Mouse (Mus musculus) urinary bladder, postnatal 36 days (tissue): ENCODE data around the gene Tmem82.
"Not testable (repeated sequence)": the region's sequence is repeated elsewhere in the genome, so short reads cannot be mapped to it uniquely, and the experiment has no call there.

Source experiments
- DNase-seq, 2 experiments: peaks; one replicate each; pipeline ENCODE4 v3.0.0; 2022; ENCODE audit warnings: low spot score in 2 of 2, mixed read lengths in 1 of 2

Gene Tmem82

DNA sequence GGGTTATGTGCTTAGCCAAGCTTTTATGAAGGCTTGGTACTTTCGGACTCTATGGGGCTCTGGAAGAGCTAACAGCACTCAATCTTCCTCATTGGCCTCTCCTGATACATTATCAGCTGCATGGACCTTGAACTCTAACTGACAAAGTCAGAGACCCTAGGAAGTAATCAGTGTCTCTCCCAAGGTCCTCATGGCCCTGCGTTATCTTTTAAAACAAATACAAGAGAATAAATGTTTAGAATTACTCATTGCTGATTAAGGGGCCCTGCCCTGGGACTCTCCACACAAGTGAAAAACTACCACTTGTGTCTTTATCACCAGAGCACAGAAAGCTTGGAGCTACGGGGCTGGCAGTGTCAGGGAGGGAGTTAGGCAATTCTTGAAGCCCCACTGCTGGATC, 39.6 kb downstream of the Tmem82 start:
- DNase-seq = no peak

DNA sequence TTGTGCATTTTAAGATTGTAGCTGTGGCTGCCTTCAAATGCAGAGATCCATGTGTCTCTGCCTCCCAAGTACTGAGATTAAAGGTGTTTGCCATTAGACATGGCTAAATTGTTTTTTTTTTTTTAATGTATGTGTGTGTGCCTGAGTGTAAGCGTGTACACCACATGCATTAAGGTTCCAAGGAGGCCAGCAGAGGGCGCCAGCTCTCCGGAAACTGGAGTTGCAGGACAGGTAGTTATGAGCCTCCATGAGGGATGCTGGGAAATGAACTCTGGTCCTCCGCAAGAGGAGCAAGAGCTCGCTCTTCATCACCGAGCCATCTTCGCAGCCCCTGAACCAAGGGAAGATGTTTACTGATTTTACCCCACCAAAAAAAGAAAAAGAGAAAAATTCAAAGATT, 41.6 kb downstream of the Tmem82 start:
- no peak for DNase-seq

DNA sequence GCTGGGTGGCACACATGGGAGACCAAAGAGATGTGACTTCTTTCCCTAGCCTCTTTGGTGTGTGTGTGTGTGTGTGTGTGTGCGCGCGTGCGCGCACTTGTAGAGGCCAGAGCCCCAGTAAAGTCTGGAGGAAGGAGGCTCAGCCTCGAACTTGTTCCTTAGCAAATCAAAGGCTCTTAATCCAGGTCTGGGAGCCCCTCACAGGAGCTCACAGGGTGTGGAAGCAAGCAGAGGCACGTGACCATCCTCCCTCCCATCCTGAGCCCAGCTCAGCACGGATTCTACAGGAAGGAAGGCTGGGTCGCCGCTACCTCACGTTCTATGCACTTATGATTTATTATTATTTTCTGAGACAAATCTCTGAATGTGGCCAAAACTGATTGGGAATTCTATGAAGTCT, 42.0 kb downstream of the Tmem82 start:
- DNase-seq = no peak

DNA sequence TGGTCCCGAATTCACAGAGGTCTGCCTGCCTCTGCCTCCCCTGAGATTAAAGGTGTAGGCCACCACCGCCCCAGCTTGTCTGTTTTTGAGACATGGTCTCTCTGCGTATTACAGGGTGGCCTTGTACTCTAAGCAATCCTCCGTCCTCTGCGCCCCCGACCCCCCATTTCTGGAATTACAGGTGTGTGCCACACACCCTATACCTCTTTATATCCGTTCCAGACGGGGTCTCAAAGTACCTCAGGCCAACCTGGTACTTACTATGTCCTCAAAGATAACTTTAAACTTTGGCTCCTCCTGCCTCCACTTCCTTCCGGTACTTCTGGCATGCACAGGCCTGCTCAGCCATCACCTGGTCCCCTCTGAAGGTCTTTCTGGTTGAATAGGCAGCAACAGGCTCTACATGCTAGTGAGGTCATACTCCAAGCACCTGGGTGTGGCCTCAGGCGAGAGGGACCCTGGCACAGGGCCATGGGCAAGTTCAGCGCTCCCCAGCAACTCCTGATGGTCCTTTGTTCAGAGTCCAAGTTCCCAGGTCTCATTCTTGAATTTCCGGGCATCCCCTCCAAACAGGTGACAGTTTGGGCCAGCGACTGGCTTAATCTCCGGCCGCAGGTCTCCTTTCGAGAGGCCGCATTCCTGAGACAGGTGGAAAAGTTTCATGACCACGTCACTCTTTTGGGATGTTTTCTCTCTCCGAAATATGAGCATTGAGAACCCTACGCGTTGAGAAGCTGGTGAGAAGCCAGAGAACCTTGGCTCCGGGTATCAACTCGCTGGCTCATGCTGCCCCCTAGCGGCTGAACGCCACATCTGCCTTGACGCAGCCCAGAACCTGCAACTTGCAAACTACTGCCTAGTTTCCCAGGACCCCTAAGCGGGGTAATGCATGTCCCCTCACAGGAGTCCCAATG, 43.4 kb downstream of the Tmem82 start:
- peak; percentile 76 to 86 for DNase-seq

DNA sequence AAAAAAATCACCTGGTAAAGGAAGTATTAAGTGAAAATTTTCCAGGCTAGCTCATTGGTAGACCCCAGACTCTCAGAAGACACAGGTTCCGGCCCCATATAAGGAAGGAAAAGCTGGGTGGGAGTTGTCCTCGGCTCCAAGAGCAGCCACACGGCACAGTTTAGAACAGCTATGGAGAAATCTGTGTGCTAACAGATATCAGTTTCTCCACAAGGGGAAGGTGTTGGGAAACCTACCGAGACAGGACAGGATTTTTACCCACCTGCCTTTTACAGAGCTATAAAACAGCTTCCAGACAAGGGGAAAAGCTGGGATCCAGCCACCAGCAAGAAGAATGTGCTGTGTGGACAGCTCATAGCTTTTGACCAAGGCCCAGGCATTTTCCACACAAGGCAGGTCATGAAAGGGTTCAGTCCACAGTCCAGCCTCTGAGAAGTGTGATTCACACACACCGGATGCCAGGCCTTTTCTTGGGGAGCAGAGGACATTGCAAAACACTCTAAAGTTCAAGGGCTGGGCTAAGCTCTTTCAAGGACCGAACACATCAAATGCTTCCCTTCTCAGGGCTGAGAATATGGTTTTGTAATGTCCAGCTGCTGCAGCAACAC, 45.0 kb downstream of the Tmem82 start:
- DNase-seq = peak; percentile 63 to 70

DNA sequence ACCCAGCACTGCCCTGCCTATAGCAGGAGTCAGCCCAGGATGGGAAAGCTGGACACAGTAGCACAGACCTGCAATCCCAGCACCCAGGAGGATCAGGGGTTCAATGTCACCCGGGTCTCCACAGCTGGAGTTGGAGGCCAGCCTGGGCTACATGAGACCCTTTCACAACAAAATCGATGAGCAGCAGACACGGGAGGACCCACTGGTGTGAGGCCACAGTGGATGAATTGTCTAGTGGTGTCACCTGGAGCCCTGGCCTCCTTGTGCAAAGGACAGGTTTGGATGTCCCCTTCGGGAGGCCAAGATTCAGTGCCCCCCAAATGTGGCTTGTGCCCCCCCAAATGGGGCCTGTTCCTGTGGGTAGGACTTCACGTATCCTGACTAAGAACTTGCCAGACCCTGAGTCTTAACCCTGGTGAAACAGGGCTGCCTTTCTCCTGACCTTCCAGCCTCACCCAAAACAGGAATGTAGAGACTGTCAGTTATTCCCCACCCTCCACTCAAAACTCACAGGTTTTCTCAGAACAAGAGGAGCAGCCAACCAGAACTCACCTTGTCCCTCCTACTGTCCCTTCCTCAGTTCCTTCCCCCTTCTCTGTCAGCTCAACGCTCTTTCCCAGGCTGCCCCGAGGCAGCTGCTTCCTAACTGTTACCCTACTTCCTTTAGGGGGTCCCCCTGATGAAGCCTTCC, 45.6 kb downstream of the Tmem82 start:
- no peak for DNase-seq

DNA sequence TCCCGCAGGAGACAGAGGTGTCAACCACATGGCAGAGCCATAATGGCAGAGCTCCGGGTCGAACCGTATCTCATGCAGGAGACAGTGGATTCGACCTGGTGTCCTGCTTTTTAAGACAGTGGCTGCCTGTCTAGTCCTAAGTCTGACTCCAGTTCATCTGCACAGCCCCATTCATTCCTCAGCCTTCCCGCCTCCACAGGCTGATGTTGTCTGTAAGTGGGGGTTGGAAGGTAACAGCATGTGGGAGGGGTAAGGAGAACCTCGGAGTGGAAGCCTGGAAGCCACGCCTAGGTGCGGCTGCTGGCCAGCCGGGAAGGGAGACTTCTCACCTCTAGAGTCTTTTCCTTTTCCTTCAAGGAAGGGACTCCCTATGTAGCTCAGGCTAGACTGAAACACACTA, 46.5 kb downstream of the Tmem82 start:
- no peak for DNase-seq

DNA sequence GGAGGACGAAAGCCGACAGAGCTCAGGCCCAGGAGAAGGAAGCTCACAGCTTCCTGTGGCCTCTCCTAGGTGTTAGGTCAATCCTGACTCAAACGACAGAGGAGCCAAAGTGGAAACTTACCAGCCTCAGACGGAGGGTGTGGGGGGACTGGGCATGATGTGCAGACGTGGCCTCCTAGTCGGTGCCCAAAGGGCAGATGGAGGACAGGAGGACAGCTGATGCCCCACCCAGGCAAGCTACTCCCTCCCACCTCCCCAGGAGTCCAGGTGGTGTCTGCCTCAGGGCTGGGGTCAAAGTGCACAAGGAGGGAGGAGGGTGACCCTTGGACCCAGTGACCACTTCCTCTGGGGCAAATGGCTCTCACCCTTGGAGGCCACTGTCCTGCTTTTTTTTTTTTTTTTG, 47.1 kb downstream of the Tmem82 start:
- no peak for DNase-seq

DNA sequence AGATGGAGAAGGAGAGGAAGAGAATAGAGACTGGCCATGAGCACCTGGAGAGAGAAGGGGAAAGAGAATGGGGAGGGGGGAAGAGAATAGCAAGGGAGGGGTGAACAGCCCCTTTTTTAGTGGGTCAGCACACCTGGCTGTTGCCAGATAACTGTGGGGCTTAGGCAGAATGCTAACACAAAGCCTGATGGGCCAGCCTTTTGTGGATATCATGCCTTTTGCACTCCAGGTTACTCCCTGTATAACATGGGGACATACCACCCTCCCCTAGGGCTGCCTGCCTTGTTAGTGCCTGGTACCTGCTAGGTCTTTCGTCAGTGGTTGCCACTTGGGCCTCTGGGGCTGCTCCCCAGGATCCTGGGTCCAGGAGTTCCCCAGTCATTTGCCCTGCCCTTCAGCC, 47.6 kb downstream of the Tmem82 start:
- DNase-seq = no peak

DNA sequence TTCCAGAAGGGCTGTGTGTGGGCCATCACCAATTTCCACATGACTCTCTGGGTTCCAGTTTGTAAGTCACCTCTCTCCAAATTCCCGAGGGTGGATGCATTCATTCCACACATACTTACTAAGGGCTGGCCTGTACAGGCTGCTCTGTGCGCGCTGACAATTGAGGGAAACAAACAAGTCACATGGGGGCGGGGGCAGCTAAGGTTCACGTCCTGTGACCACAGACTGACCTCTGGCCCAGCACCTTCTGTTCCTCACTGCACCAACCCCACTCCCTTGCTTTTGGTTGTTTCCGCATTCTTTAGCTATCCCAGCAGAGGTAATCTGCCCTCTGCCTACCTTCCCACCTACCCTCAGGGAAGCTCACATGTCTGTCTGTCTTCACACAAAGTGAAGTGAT, 48.4 kb downstream of the Tmem82 start:
- peak in 1 of 2 experiments; percentile 51 for DNase-seq

DNA sequence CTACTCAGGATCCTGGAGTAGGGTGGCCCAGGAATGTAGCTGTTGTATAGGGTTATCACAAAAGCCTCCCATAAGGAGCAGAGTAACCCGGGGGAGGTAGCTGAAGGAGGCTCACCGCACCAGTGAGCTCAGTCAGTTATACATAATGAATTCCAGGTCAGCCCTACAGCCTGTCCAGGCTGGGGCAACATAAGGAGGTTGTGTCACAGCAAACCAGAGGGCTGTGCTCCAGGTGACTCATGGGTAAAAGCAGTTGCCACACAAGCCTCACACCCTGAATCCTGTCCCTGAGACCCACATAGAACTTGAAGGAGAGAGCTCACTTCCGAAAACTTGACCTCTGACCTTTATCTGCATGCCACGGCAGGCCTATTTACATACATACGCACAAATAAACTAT, 49.5 kb downstream of the Tmem82 start:
- no peak for DNase-seq

DNA sequence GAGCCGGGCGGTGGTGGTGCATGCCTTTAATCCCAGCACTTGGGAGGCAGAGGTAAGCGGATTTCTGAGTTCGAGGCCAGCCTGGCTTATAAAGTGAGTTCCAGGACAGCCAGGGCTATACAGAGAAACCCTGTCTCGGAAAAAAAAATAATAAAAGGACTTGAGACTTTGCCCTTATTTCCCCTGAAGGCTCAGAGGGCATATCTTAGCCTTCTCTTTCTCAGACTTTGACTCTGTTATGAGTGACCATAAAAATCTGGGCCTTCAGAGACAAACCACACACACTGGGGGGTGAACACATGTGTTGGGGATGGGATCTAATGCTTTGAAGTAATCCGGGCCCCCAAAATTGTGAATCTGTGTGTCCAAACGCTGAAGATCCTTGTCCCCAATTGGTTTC, 51.3 kb downstream of the Tmem82 start:
- DNase-seq = not testable (repeated sequence)

DNA sequence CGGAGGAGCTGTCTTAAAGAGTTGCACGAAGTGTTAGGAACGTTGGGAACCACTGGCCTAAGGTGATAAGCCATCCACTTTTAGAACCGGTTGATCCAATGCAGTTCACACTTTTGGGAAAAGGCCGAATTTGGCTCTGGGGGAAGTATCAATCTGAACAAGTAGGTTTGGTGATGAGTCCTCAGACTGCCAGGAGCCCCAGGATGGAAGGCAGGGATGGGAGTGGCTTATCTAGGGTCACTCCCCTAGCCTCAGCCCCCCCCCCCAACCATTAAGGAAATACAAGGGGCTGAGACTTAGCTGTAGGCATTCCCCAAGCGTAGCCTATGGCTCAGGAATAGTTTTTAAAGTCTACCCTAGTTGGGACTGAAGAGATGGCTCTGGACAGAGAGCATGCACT, 52.2 kb downstream of the Tmem82 start:
- no peak for DNase-seq

DNA sequence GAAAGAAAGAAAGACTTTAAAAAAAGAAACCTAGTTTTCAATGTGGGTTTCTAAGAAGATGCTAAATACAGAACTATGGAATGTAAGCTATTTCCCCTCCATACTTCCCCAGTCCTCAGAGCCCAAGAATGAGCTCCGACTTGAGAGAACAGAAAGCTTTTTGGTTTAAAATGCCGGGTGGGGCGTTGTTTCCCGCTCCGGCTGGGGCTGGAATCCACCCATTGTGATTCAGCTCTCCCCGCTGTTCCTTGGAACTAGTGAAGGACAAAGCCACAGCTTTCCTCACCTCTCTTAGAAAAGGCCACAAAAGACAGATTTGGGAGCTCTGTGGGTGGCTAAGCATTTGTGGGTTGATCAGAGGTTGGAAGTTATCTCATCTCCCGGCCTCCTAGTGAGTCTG, 53.1 kb downstream of the Tmem82 start:
- no peak for DNase-seq

DNA sequence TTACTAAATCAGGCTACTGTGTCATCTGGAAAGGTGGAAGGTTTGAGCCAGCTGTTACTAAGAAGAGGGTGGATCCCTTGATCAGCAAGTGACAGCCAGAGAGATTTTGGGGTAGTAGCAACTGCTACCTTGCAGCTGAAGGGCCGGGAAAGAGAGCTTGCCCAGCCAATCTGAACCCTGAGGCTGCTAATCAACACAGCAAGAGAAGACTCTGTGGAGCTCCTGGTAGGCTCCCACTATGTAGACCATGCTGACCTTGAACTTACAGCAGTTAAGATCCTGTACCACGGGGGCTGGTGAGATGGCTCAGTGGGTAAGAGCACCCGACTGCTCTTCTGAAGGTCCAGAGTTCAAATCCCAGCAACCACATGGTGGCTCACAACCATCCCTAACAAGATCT, 53.8 kb downstream of the Tmem82 start:
- no peak for DNase-seq

DNA sequence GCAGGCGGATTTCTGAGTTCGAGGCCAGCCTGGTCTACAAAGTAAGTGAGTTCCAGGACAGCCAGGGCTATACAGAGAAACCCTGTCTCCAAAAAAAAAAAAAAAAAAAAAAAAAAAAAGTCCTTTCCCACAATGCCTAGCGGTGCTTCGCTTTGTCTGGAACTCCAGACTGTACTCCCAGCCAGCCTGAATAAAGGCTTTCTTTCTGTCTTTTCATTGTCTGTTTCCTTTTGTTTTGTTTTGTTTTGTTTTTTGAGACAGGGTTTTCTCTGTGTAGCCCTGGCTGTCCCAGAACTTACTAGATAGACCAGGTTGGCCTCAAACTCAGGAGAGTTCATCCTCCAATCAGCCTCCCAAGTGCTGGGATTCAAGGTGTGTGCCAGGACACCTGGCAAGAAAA, 54.2 kb downstream of the Tmem82 start:
- DNase-seq = no peak
